8 mouse cellular contexts compared by ENCODE assay signal in the genomic region with DNA sequence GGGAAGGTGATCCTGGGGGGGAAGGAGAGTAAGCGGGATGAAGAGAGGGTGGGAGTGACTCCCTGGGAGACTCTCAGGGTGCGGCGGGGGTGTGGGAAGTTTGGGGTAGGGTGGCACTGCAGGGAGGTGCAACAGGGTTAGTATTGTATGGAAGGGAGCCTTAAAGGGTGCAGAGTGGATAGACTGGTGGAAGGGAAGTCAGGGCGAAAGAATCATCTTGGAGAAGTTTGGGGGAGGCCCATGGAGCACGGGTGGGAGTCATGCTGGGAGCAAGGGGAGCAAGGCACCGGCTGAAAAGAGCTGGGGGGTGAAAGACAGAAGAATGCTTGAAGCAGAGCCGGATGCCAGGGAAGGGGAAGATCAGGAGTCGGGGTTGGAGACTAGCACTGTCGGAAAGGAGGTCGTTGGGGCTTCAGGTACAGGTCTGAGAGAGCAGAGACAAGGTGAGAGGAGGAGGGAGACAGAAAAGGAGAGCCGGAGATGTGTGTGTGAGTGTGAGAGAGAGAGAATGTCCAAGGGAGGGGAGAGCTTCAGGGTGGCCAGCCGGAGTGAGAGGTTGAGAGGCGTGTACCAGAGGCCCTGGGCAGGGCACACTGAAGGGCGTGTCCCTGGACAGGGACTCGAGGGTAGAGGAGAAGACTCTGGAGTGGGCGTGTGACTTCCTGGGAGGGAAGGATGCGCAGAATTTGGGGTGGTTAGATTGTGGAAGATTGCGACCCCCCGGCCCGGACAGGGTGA. TPM values are rescaled to one million over a fixed set of nuclear protein-coding genes. Genes with fewer than 3 reads are reported as not detected.
DNase-seq lines count a peak whose midpoint lies in the region; ATAC-seq lines count a peak whose summit lies in the region.

A gene (minus strand): TSS at position 528 of the 738 bp plus-strand sequence.

- peak within 1 kb of the TSS; percentile 52 for H3K4me2 ChIP-seq in liver, embryonic 16.5 days (ENCODE audit: low read depth, low read length)
- peak within 1 kb of the TSS; percentile 90 for H3K4me2 ChIP-seq in neural tube, embryonic 13.5 days

- H3K36me3 ChIP-seq in liver, embryonic 16.5 days (ENCODE audit: control insufficient read depth, insufficient read depth), result no peaks in the 10 kb centered on the region
- H3K36me3 ChIP-seq in neural tube, embryonic 13.5 days, result no peaks in the 10 kb centered on the region

- peak within 1 kb of the TSS; percentile 53 for H3K4me3 ChIP-seq in liver, embryonic 16.5 days (ENCODE audit: low read depth, low read length)
- H3K4me3 ChIP-seq in neural tube, embryonic 13.5 days, result peak within 1 kb of the TSS; percentile 64

- DNase-seq in urinary bladder, adult 18-20 months (ENCODE audit: low spot score in 2 of 2), result peak; percentile 26 to 37
- DNase-seq in urinary bladder, postnatal 4 days (ENCODE audit: low spot score in 2 of 2), result no peak
- DNase-seq in kidney, adult 11 months, result peak; percentile 88
- DNase-seq in right cerebral cortex, postnatal 36 days (ENCODE audit: low spot score in 2 of 2), result no peak
- no peak for DNase-seq in ovary, postnatal 14 days (ENCODE audit: low spot score)

- 2% methylated on average over 20 of the region's 20 CpGs for WGBS in liver, embryonic 16.5 days (ENCODE audit: insufficient replicate concordance)
- WGBS in neural tube, embryonic 13.5 days, result 2% methylated on average over 20 of the region's 20 CpGs

- H3K27me3 ChIP-seq in liver, embryonic 16.5 days (ENCODE audit: control insufficient read depth, insufficient read depth, low read depth, low read length), result peaks cover 46% of the 10 kb centered on the region
- H3K27me3 ChIP-seq in neural tube, embryonic 13.5 days, result peaks cover 56% of the 10 kb centered on the region

- H3K27ac ChIP-seq in liver, embryonic 16.5 days (ENCODE audit: low read length), result no peak within 1 kb of the TSS
- H3K27ac ChIP-seq in neural tube, embryonic 13.5 days (replicated peaks), result no peak within 1 kb of the TSS

- peak; percentile 50 for ATAC-seq in granulocyte monocyte progenitor cell, adult 5-6 weeks (replicated peaks; ENCODE audit: poor library complexity, severe bottlenecking)
- peak; percentile 46 for ATAC-seq in liver, embryonic 16.5 days (ENCODE audit: low read depth)
- ATAC-seq in neural tube, embryonic 13.5 days (ENCODE audit: low read depth), result peak; percentile 44; the same call in 1 of the 2 replicates

- H3K4me1 ChIP-seq in liver, embryonic 16.5 days (ENCODE audit: control insufficient read depth, low read depth, low read length), result peaks cover 8% of the 10 kb centered on the region
- peaks cover 16% of the 10 kb centered on the region for H3K4me1 ChIP-seq in neural tube, embryonic 13.5 days (replicated peaks)

- H3K9ac ChIP-seq in liver, embryonic 16.5 days (ENCODE audit: low read depth, low read length), result peak within 1 kb of the TSS; percentile 45
- peak within 1 kb of the TSS; percentile 80 for H3K9ac ChIP-seq in neural tube, embryonic 13.5 days

- H3K9me3 ChIP-seq in liver, embryonic 16.5 days (replicated peaks; ENCODE audit: control insufficient read depth, low read length), result no peaks in the 10 kb centered on the region
- no peaks in the 10 kb centered on the region for H3K9me3 ChIP-seq in neural tube, embryonic 13.5 days

RNA-seq across cellular contexts. Expression of the gene that starts here (rescaled TPM):
- total RNA-seq in granulocyte monocyte progenitor cell, adult 5-6 weeks (2014; fragmentation: Nextera tagmentation), result not detected in 2 replicates
- not detected in 2 replicates for total RNA-seq in granulocyte monocyte progenitor cell, adult 5-6 weeks (2017)
- polyA plus RNA-seq in liver, embryonic 16.5 days (2015; fragmentation: Nextera tagmentation; extraction: Ambion mirVana), result 0.37 and 0.67 TPM in 2 replicates
- 1.8 and 2.1 TPM in 2 replicates for polyA plus RNA-seq in neural tube, embryonic 13.5 days (2015; fragmentation: Nextera tagmentation; extraction: Ambion mirVana)

Comparison
In these comparisons a context has a peak if more than half of its experiments do, and no peak if none do; other contexts are left out.
1. DNase-seq: peak in urinary bladder, adult 18-20 months (2 of 2) and kidney, adult 11 months (single experiment); none in urinary bladder, postnatal 4 days (0 of 2), right cerebral cortex, postnatal 36 days (0 of 2) and ovary, postnatal 14 days (single experiment).
2. Peak in ATAC-seq in granulocyte monocyte progenitor cell, adult 5-6 weeks; RNA of the gene not detected or under 1 TPM.
3. Peak in ATAC-seq, H3K4me3 ChIP-seq, H3K9ac ChIP-seq and H3K4me2 ChIP-seq in liver, embryonic 16.5 days; RNA of the gene not detected or under 1 TPM.
4. Peak in every context shown above with its lines, with median percentiles within 50 percentile points of each other: ATAC-seq.